Comparison of ENCODE assay signal across 29 mouse cellular contexts in the genomic region with DNA sequence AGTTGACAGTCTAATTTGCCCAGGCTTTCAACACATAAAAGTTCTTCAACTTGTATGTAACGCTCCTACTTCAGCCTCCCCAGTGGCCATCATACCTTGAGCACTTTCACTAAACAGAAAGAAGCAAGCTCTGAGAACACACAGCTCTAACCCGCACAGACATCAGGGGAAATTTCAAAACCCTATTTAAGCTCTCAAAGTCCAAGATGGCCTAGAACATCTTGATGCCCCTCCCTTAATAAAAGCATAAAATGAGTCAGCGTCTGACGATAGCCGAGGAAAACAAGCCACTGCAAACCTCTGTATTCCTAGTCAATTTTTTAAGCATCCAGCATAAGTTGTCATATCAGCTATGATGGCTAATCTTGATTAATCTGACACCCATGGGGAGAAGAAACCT. TPM values are rescaled to one million over a fixed set of nuclear protein-coding genes. Genes with fewer than 3 reads are reported as not detected.
"Had no signal": no experiment of that assay in that cellular context is flagged by ENCODE, and none has a peak within 500 bp of the region (broad histone marks: within the 10 kb centered on the region; RNA-seq: fewer than 3 reads in every experiment).

No protein-coding gene starts in this region.

- H3K27me3 ChIP-seq: midbrain, embryonic 12.5 days; neural tube, embryonic 13.5 days; stomach, embryonic 15.5 days had no signal

- H3K9ac ChIP-seq: liver, embryonic 14.5 days; liver, postnatal 0 days; lung, embryonic 14.5 days; midbrain, embryonic 12.5 days; neural tube, embryonic 13.5 days; stomach, embryonic 15.5 days had no signal

- H3K4me3 ChIP-seq: left cerebral cortex, adult 2 months; midbrain, embryonic 12.5 days; myocyte; neural tube, embryonic 13.5 days; stomach, embryonic 15.5 days had no signal

- H3K9me3 ChIP-seq: midbrain, embryonic 12.5 days; neural tube, embryonic 13.5 days; stomach, embryonic 15.5 days had no signal

- H3K4me2 ChIP-seq: lung, embryonic 14.5 days; midbrain, embryonic 12.5 days; neural tube, embryonic 13.5 days; stomach, embryonic 15.5 days had no signal

- H3K27ac ChIP-seq: kidney, postnatal 0 days; left cerebral cortex, adult 2 months; liver, embryonic 14.5 days; macrophage; midbrain, embryonic 12.5 days; neural tube, embryonic 13.5 days; stomach, embryonic 15.5 days had no signal

- DNase-seq: kidney, adult 2 months; kidney, postnatal 25 days; layer of hippocampus, postnatal 36 days; liver, postnatal 0 days; lung, embryonic 14.5 days; thymus, postnatal 25 days had no signal

- ATAC-seq: liver, postnatal 0 days; lung, postnatal 0 days; midbrain, embryonic 16.5 days had no signal

RNA-seq across cellular contexts. Expression of a gene that starts 31.9 kb away (rescaled TPM):
- total RNA-seq: layer of hippocampus, adult 8-10 months; layer of hippocampus, postnatal 10 days; layer of hippocampus, postnatal 36 days; left cerebral cortex, adult 2 months; left cerebral cortex, postnatal 10 days; left cerebral cortex, postnatal 36 days; liver, adult 2 months; megakaryocyte-erythroid progenitor cell, adult 5-6 weeks; monocyte, adult 5-6 weeks; neutrophil, adult 5-6 weeks had no signal
- polyA plus RNA-seq: kidney, adult 2 months; kidney, embryonic 14.5 days; kidney, postnatal 0 days; large intestine, adult 2 months; limb, embryonic 11.5 days; limb, embryonic 14.5 days; liver, adult 2 months; liver, embryonic 14.5 days; liver, postnatal 0 days; lung, embryonic 14.5 days; lung, postnatal 0 days; macrophage; midbrain, embryonic 12.5 days; midbrain, embryonic 16.5 days; myocyte; neural tube, embryonic 13.5 days; stomach, embryonic 15.5 days; thymus, postnatal 0 days had no signal

RNA-seq across cellular contexts. Expression of a gene that starts 42.4 kb away (rescaled TPM):
- total RNA-seq: liver, adult 2 months; megakaryocyte-erythroid progenitor cell, adult 5-6 weeks; monocyte, adult 5-6 weeks; neutrophil, adult 5-6 weeks had no signal
- polyA plus RNA-seq: large intestine, adult 2 months; liver, adult 2 months; liver, postnatal 0 days; lung, embryonic 14.5 days; macrophage; stomach, embryonic 15.5 days had no signal
